Mouse (Mus musculus): Measurements from ENCODE around the gene Ntsr1.

The Ntsr1 gene

GRCm38 (mm10) chr2:180499741-180500140, at the start of gene Ntsr1:
Gene Ntsr1 (plus strand): TSS chr2:180499976.
- peak; percentile 52 to 69 for DNase-seq (ENCODE audit: low spot score in 2 of 2)

- no peak for DNase-seq (ENCODE audit: low spot score in 2 of 2)
Measured at GRCm38 (mm10) chr2:180450529-180450928, 49.2 kb upstream of the Ntsr1 start.

- DNase-seq (ENCODE audit: low spot score in 2 of 2) = peak; percentile 64
Measured at GRCm38 (mm10) chr2:180455723-180456698, 43.8 kb upstream of the Ntsr1 start, which contains the start of gene Slco4a1. Gene Slco4a1 (plus strand): TSS chr2:180456245.

- DNase-seq (ENCODE audit: low spot score in 2 of 2) = no peak
Measured at GRCm38 (mm10) chr2:180456705-180457104, 43.1 kb upstream of the Ntsr1 start.

- no peak for DNase-seq (ENCODE audit: low spot score in 2 of 2)
Measured at GRCm38 (mm10) chr2:180457680-180458079, 42.1 kb upstream of the Ntsr1 start.

- no peak for DNase-seq (ENCODE audit: low spot score in 2 of 2)
Measured at GRCm38 (mm10) chr2:180459437-180459836, 40.3 kb upstream of the Ntsr1 start.

- no peak for DNase-seq (ENCODE audit: low spot score in 2 of 2)
Measured at GRCm38 (mm10) chr2:180460801-180461200, 39.0 kb upstream of the Ntsr1 start.

GRCm38 (mm10) chr2:180462593-180462992, 37.2 kb upstream of the Ntsr1 start:
- DNase-seq (ENCODE audit: low spot score in 2 of 2) = no peak

- DNase-seq (ENCODE audit: low spot score in 2 of 2) = no peak
Measured at GRCm38 (mm10) chr2:180466505-180466904, 33.3 kb upstream of the Ntsr1 start.

- no peak for DNase-seq (ENCODE audit: low spot score in 2 of 2)
Measured at GRCm38 (mm10) chr2:180468871-180469270, 30.9 kb upstream of the Ntsr1 start.

- DNase-seq (ENCODE audit: low spot score in 2 of 2) = no peak
Measured at GRCm38 (mm10) chr2:180469768-180470167, 30.0 kb upstream of the Ntsr1 start.

- DNase-seq (ENCODE audit: low spot score in 2 of 2) = peak in 1 of 2 experiments; percentile 27
Measured at GRCm38 (mm10) chr2:180472306-180473079, 27.3 kb upstream of the Ntsr1 start.

- DNase-seq (ENCODE audit: low spot score in 2 of 2) = peak; percentile 73 to 79
Measured at GRCm38 (mm10) chr2:180473080-180473440, 26.7 kb upstream of the Ntsr1 start.

GRCm38 (mm10) chr2:180474864-180475263, 24.9 kb upstream of the Ntsr1 start:
- no peak for DNase-seq (ENCODE audit: low spot score in 2 of 2)

GRCm38 (mm10) chr2:180482274-180482673, 17.5 kb upstream of the Ntsr1 start:
- no peak for DNase-seq (ENCODE audit: low spot score in 2 of 2)

GRCm38 (mm10) chr2:180484882-180485281, 14.9 kb upstream of the Ntsr1 start:
- DNase-seq (ENCODE audit: low spot score in 2 of 2) = no peak

- DNase-seq (ENCODE audit: low spot score in 2 of 2) = no peak
Measured at GRCm38 (mm10) chr2:180485306-180485705, 14.5 kb upstream of the Ntsr1 start.

GRCm38 (mm10) chr2:180488210-180488751, 11.5 kb upstream of the Ntsr1 start:
- peak; percentile 27 to 31 for DNase-seq (ENCODE audit: low spot score in 2 of 2)

GRCm38 (mm10) chr2:180495906-180496305, 3.9 kb upstream of the Ntsr1 start:
- DNase-seq (ENCODE audit: low spot score in 2 of 2) = peak; percentile 47 to 57

- DNase-seq (ENCODE audit: low spot score in 2 of 2) = no peak
Measured at GRCm38 (mm10) chr2:180500726-180501125, 950 bp downstream of the Ntsr1 start.

- no peak for DNase-seq (ENCODE audit: low spot score in 2 of 2)
Measured at GRCm38 (mm10) chr2:180501217-180501967, 1.6 kb downstream of the Ntsr1 start.

Data from right cerebral cortex, adult 2 months (tissue).